ENCODE assay signal across 7 mouse cellular contexts in the genomic region with DNA sequence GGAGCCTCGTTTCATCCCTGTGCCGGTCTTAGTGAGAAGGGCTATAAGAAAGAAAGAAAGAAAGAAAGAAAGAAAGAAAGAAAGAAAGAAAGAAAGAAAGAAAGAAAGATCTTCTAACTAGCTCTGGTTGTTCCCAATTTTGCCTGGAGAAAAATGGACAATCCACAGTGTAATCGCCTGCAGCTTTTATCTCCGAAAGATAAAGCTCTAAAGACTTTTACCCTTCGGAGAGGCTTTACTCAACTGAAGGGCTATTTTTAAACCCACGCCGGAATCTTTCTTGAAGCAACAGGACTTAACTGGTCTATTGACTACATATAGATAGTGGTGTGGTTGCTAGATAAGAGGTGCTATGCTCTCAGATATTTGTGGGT. TPM values are rescaled to one million over a fixed set of nuclear protein-coding genes. Genes with fewer than 3 reads are reported as not detected.
DNase-seq lines count a peak whose midpoint lies in the region; ATAC-seq lines count a peak whose summit lies in the region.

No protein-coding gene starts in this region.

- no peak for DNase-seq in neural tube, embryonic 11.5 days (ENCODE audit: low spot score)
- DNase-seq in neural tube, embryonic 10.5 days (ENCODE audit: extremely low spot score, low spot score): no peak
- no peak for DNase-seq in gastrocnemius, postnatal 14 days

- ATAC-seq in neural tube, embryonic 11.5 days (ENCODE audit: insufficient read depth, low FRiP score, low TSS enrichment): 0 out of 2 replicates have a peak, but pooled peaks have one; percentile 1
- ATAC-seq in erythroid progenitor cell, adult 5-6 weeks (replicated peaks; ENCODE audit: low FRiP score, poor library complexity, severe bottlenecking): peak; percentile 26
- ATAC-seq in limb, embryonic 13.5 days (ENCODE audit: low FRiP score, low read depth): no peak
- no peak for ATAC-seq in stomach, embryonic 15.5 days (ENCODE audit: insufficient read depth, low FRiP score, low read depth)
- no peak for ATAC-seq in activated CD4-positive, CD25-positive, alpha-beta regulatory T cell, adult 4 months

- peaks cover 13% of the 10 kb centered on the region for H3K4me1 ChIP-seq in neural tube, embryonic 11.5 days (ENCODE audit: control insufficient read depth, insufficient read depth, low read length)
- peaks cover 41% of the 10 kb centered on the region for H3K4me1 ChIP-seq in limb, embryonic 13.5 days
- H3K4me1 ChIP-seq in stomach, embryonic 15.5 days: peaks cover 25% of the 10 kb centered on the region

- peak overlapping the region; percentile 90 for H3K4me3 ChIP-seq in neural tube, embryonic 11.5 days (ENCODE audit: low read depth, low read length)
- H3K4me3 ChIP-seq in limb, embryonic 13.5 days: peak overlapping the region; percentile 87
- peak overlapping the region; percentile 95 for H3K4me3 ChIP-seq in stomach, embryonic 15.5 days (replicated peaks)

- H3K9me3 ChIP-seq in neural tube, embryonic 11.5 days (ENCODE audit: control insufficient read depth, low read length): no peaks in the 10 kb centered on the region
- no peaks in the 10 kb centered on the region for H3K9me3 ChIP-seq in limb, embryonic 13.5 days
- H3K9me3 ChIP-seq in stomach, embryonic 15.5 days: no peaks in the 10 kb centered on the region

- H3K9ac ChIP-seq in neural tube, embryonic 11.5 days (ENCODE audit: low read length): peak overlapping the region; percentile 91
- H3K9ac ChIP-seq in limb, embryonic 13.5 days: peak overlapping the region; percentile 94
- H3K9ac ChIP-seq in stomach, embryonic 15.5 days: peak overlapping the region; percentile 89

- peaks cover 4% of the 10 kb centered on the region; the same call in 1 of the 2 replicates for H3K36me3 ChIP-seq in neural tube, embryonic 11.5 days (ENCODE audit: control insufficient read depth, insufficient read depth, low read length)
- peaks cover 14% of the 10 kb centered on the region for H3K36me3 ChIP-seq in limb, embryonic 13.5 days
- peaks cover 6% of the 10 kb centered on the region for H3K36me3 ChIP-seq in stomach, embryonic 15.5 days

- peak overlapping the region; percentile 77 for H3K4me2 ChIP-seq in neural tube, embryonic 11.5 days (ENCODE audit: low read depth)
- H3K4me2 ChIP-seq in limb, embryonic 13.5 days (replicated peaks): peak overlapping the region; percentile 82
- H3K4me2 ChIP-seq in stomach, embryonic 15.5 days: peak overlapping the region; percentile 75

- H3K27ac ChIP-seq in neural tube, embryonic 11.5 days (ENCODE audit: low read depth, low read length): peak overlapping the region; percentile 67; the same call in 1 of the 2 replicates
- peak overlapping the region; percentile 85 for H3K27ac ChIP-seq in limb, embryonic 13.5 days
- peak overlapping the region; percentile 92 for H3K27ac ChIP-seq in stomach, embryonic 15.5 days

- intact Hi-C loops in gastrocnemius, postnatal 14 days (cut with DNase I; ENCODE audit: low total_unique reads): no loop called here

- no peaks in the 10 kb centered on the region for H3K27me3 ChIP-seq in neural tube, embryonic 11.5 days (ENCODE audit: control insufficient read depth, insufficient read depth, low read length)
- no peaks in the 10 kb centered on the region for H3K27me3 ChIP-seq in limb, embryonic 13.5 days
- no peaks in the 10 kb centered on the region for H3K27me3 ChIP-seq in stomach, embryonic 15.5 days (replicated peaks)

- WGBS in neural tube, embryonic 11.5 days: under 1% methylated on average over 7 of the region's 7 CpGs
- under 1% methylated on average over 7 of the region's 7 CpGs for WGBS in limb, embryonic 13.5 days
- WGBS in stomach, embryonic 15.5 days: under 1% methylated on average over 7 of the region's 7 CpGs

RNA-seq across cellular contexts. Expression of a gene that starts 0.5 kb away (rescaled TPM):
- 164 and 178 TPM in 2 replicates for polyA plus RNA-seq in neural tube, embryonic 11.5 days (2014; fragmentation: Nextera tagmentation; extraction: Ambion mirVana)
- 23.1 and 27.7 TPM in 2 replicates for total RNA-seq in erythroid progenitor cell, adult 5-6 weeks (2015; ENCODE audit: low replicate concordance)
- total RNA-seq in erythroid progenitor cell, adult 5-6 weeks (2017; ENCODE audit: low replicate concordance): 26.1 and 31.8 TPM in 2 replicates
- 173 and 178 TPM in 2 replicates for polyA plus RNA-seq in limb, embryonic 13.5 days (2015; fragmentation: Nextera tagmentation; extraction: Ambion mirVana)
- polyA plus RNA-seq in stomach, embryonic 15.5 days (2015; fragmentation: Nextera tagmentation; extraction: Ambion mirVana): 122 and 126 TPM in 2 replicates
- 10 to 100 TPM; 31.9 to 53.0 TPM for polyA plus RNA-seq in activated CD4-positive, CD25-positive, alpha-beta regulatory T cell, adult 4 months (2017; shearing (Covaris generic))
- 1 to 10 TPM; 1.0 to 2.4 TPM for total RNA-seq in gastrocnemius, postnatal 14 days (2021)

Comparison
In these comparisons a context has a peak if more than half of its experiments do, and no peak if none do; other contexts are left out.
1. ATAC-seq: peak in neural tube, embryonic 11.5 days (single experiment) and erythroid progenitor cell, adult 5-6 weeks (single experiment); none in limb, embryonic 13.5 days (single experiment), stomach, embryonic 15.5 days (single experiment) and activated CD4-positive, CD25-positive, alpha-beta regulatory T cell, adult 4 months (single experiment).
2. Peak in every context shown above with its lines, with median percentiles within 50 percentile points of each other: H3K27ac ChIP-seq, H3K4me2 ChIP-seq, H3K4me3 ChIP-seq and H3K9ac ChIP-seq.